Mouse (Mus musculus) adrenal gland, adult 18-20 months (tissue): Measurements from ENCODE around the gene Npas4. TPM values are rescaled to one million over a fixed set of nuclear protein-coding genes. Genes with fewer than 3 reads are reported as not detected.
"Not testable (repeated sequence)": the region's sequence is repeated elsewhere in the genome, so short reads cannot be mapped to it uniquely, and the experiment has no call there.

Experiments
- DNase-seq, 2 experiments: peaks; one replicate each; pipeline ENCODE4 v3.0.0; 2021 to 2022; ENCODE audit warnings: low spot score in 2 of 2
- long read RNA-seq, 2 experiments: library from polyadenylated mRNA; stranded (forward); transcript quantifications; one replicate each; pipeline ENCODE4 v2.0.0; 2021
- total RNA-seq, 2 experiments: library from RNA; stranded (reverse); gene quantifications; 1 replicate in 1 of 2; 2 replicates in 1 of 2; pipeline ENCODE4 v1.2.3; 2021

The Npas4 gene
- total RNA-seq, result under 1 TPM; 0.35 to 0.46 TPM
- long read RNA-seq, experiment 1, result 0 reads
- long read RNA-seq, experiment 2, result 0 reads

GRCm38 (mm10) chr19:4990256-4990625 lies at the start of gene Npas4:
Gene Npas4 (minus strand): TSS chr19:4990316.
- DNase-seq, result no peak

- DNase-seq, result no peak
Observed at GRCm38 (mm10) chr19:5039301-5040114, 49.4 kb upstream of the Npas4 start.

- peak; percentile 80 to 81 for DNase-seq
Observed at GRCm38 (mm10) chr19:5038709-5039156, 48.6 kb upstream of the Npas4 start, which contains the start of the genes B4gat1 and AC124502.3. Gene B4gat1 (plus strand): TSS chr19:5038826. Gene AC124502.3 (plus strand): TSS chr19:5038891.

- DNase-seq, result peak; percentile 78 to 82
Observed at GRCm38 (mm10) chr19:5037678-5038571, 47.8 kb upstream of the Npas4 start.

GRCm38 (mm10) chr19:5036577-5036976 lies 46.5 kb upstream of the Npas4 start:
- DNase-seq, result no peak

- DNase-seq, result no peak
Observed at GRCm38 (mm10) chr19:5032686-5033085, 42.6 kb upstream of the Npas4 start.

GRCm38 (mm10) chr19:5026111-5026510 lies 36.0 kb upstream of the Npas4 start:
- no peak for DNase-seq

GRCm38 (mm10) chr19:5023621-5024479 lies 33.7 kb upstream of the Npas4 start, which contains the start of gene Slc29a2:
Gene Slc29a2 (plus strand): TSS chr19:5023860.
- peak; percentile 88 for DNase-seq

- DNase-seq, result no peak
Observed at GRCm38 (mm10) chr19:5021416-5021815, 31.3 kb upstream of the Npas4 start.

- DNase-seq, result no peak
Observed at GRCm38 (mm10) chr19:5018191-5018590, 28.1 kb upstream of the Npas4 start.

- DNase-seq, result no peak
Observed at GRCm38 (mm10) chr19:5017611-5018010, 27.5 kb upstream of the Npas4 start.

GRCm38 (mm10) chr19:5016782-5017181 lies 26.7 kb upstream of the Npas4 start:
- DNase-seq, result peak; percentile 60 to 71

GRCm38 (mm10) chr19:5016221-5016742 lies 26.2 kb upstream of the Npas4 start:
- no peak for DNase-seq

GRCm38 (mm10) chr19:5014961-5015398 lies 24.9 kb upstream of the Npas4 start:
- DNase-seq, result peak in 1 of 2 experiments; percentile 36

- no peak for DNase-seq
Observed at GRCm38 (mm10) chr19:5013138-5013537, 23.0 kb upstream of the Npas4 start.

- no peak for DNase-seq
Observed at GRCm38 (mm10) chr19:5004925-5005324, 14.8 kb upstream of the Npas4 start.

- DNase-seq, result not testable (repeated sequence)
Observed at GRCm38 (mm10) chr19:5003644-5004043, 13.5 kb upstream of the Npas4 start.

GRCm38 (mm10) chr19:5001666-5002406 lies 11.7 kb upstream of the Npas4 start:
- DNase-seq, result peak; percentile 75 to 76

- no peak for DNase-seq
Observed at GRCm38 (mm10) chr19:4999445-5000140, 9.5 kb upstream of the Npas4 start.
